Mouse (Mus musculus) CH12.LX (cell line): ENCODE measurements around the gene Tnfrsf14. TPM values are rescaled to one million over a fixed set of nuclear protein-coding genes. Genes with fewer than 3 reads are reported as not detected.

Experiments used
- DNase-seq: peaks from one replicate; pipeline ENCODE4 v3.0.0-alpha.2; 2013; ENCODE audit errors: extremely low read depth
- H3K27ac ChIP-seq: 2 replicates; pipeline ENCODE4 v1.5.1; 2012; ENCODE audit warnings: low read depth, mild to moderate bottlenecking, control low read depth, moderate library complexity; ENCODE audit not compliant: insufficient read depth
- H3K27me3 ChIP-seq: replicated peaks from 2 replicates; pipeline ENCODE3; 2012; ENCODE audit warnings: inconsistent platforms
- H3K36me3 ChIP-seq, 2 experiments: replicated peaks in 1 of 2; 2 replicates each; pipeline versions ENCODE3 to v1.6.1; 2012; ENCODE audit warnings: inconsistent platforms in 1 of 2, low read length in 1 of 2, mild to moderate bottlenecking in 1 of 2, mixed read lengths in 1 of 2, moderate library complexity in 1 of 2; ENCODE audit not compliant: control insufficient read depth in 1 of 2, insufficient read depth in 1 of 2
- H3K4me1 ChIP-seq, 2 experiments: 2 replicates each; pipeline ENCODE4 v1.6.1; 2012; ENCODE audit warnings: inconsistent platforms in 1 of 2, moderate library complexity in 1 of 2; ENCODE audit not compliant: insufficient read depth in 2 of 2, control insufficient read depth in 1 of 2
- H3K4me2 ChIP-seq: 2 replicates; pipeline ENCODE4 v1.6.1; 2012; ENCODE audit warnings: low read depth, mild to moderate bottlenecking, control low read depth; ENCODE audit not compliant: poor library complexity, insufficient read depth, severe bottlenecking
- H3K4me3 ChIP-seq, 3 experiments: fragments of 150-350 bp in 1 of 3; sonication (generic) in 1 of 3; replicated peaks in 1 of 3; 2 replicates each; pipeline versions ENCODE3 to v1.5.1; 2011 to 2012; ENCODE audit warnings: low read depth in 2 of 3, low read length in 2 of 3, mild to moderate bottlenecking in 2 of 3, moderate library complexity in 2 of 3, control low read depth in 1 of 3, improper control_type of control experiment in 1 of 3, inconsistent platforms in 1 of 3, mixed read lengths in 1 of 3; ENCODE audit not compliant: poor library complexity in 1 of 3
- H3K79me2 ChIP-seq: replicated peaks from 2 replicates; pipeline ENCODE4 v1.6.1; 2012; ENCODE audit warnings: mild to moderate bottlenecking, moderate library complexity; ENCODE audit not compliant: control insufficient read depth, poor library complexity, insufficient read depth, severe bottlenecking; ENCODE audit errors: extremely low read depth
- H3K9ac ChIP-seq: 2 replicates; pipeline ENCODE4 v1.6.1; 2012; ENCODE audit warnings: low read depth, mild to moderate bottlenecking, control low read depth, moderate library complexity; ENCODE audit not compliant: insufficient read depth
- H3K9me3 ChIP-seq: replicated peaks from 2 replicates; pipeline ENCODE3; 2012; ENCODE audit warnings: low read length, inconsistent platforms, mixed read lengths
- BHLHE40 ChIP-seq: IDR thresholded peaks from 2 replicates; pipeline ENCODE4 v1.6.1; 2011; ENCODE audit warnings: mild to moderate bottlenecking, low read depth, low read length, improper control_type of control experiment
- CHD1 ChIP-seq: IDR thresholded peaks from 2 replicates; pipeline ENCODE4 v1.6.1; 2012; ENCODE audit warnings: low read depth, low read length, improper control_type of control experiment, inconsistent platforms
- CTCF ChIP-seq, 2 experiments: IDR thresholded peaks in 1 of 2; conservative IDR thresholded peaks in 1 of 2; 2 replicates each; pipeline ENCODE4 v1.5.1; 2011 to 2012; ENCODE audit warnings: low read depth in 2 of 2, low read length in 2 of 2, improper control_type of control experiment in 1 of 2, inconsistent platforms in 1 of 2, mild to moderate bottlenecking in 1 of 2, moderate library complexity in 1 of 2
- ELF1 ChIP-seq: IDR thresholded peaks from 2 replicates; pipeline ENCODE4 v1.6.1; 2014; ENCODE audit warnings: low read depth, mild to moderate bottlenecking, inconsistent platforms, low read length, improper control_type of control experiment
- EP300 ChIP-seq: IDR thresholded peaks from 2 replicates; pipeline ENCODE4 v1.6.1; 2011; ENCODE audit warnings: low read length, improper control_type of control experiment
- ETS1 ChIP-seq: conservative IDR thresholded peaks from 2 replicates; pipeline ENCODE4 v1.6.1; 2012; ENCODE audit warnings: low read depth, mild to moderate bottlenecking, inconsistent platforms, low read length, improper control_type of control experiment, moderate library complexity
- GABPA ChIP-seq: IDR thresholded peaks from 2 replicates; pipeline ENCODE4 v1.6.1; 2012; ENCODE audit warnings: low read depth, low read length, improper control_type of control experiment, inconsistent platforms; ENCODE audit not compliant: insufficient replicate concordance
- MAFK ChIP-seq: IDR thresholded peaks from 2 replicates; pipeline ENCODE4 v1.6.1; 2011; ENCODE audit warnings: low read length, improper control_type of control experiment; ENCODE audit not compliant: insufficient replicate concordance
- MXI1 ChIP-seq: IDR thresholded peaks from 2 replicates; pipeline ENCODE4 v1.6.1; 2011; ENCODE audit warnings: mild to moderate bottlenecking, low read depth, low read length, improper control_type of control experiment
- NELFE ChIP-seq: IDR thresholded peaks from 2 replicates; pipeline ENCODE4 v1.6.1; 2011; ENCODE audit warnings: low read depth, low read length, improper control_type of control experiment
- NRF1 ChIP-seq: IDR thresholded peaks from 2 replicates; pipeline ENCODE4 v1.6.1; 2014; ENCODE audit warnings: low read depth, mild to moderate bottlenecking, inconsistent platforms, low read length, improper control_type of control experiment, moderate library complexity
- PAX5 ChIP-seq: IDR thresholded peaks from 2 replicates; pipeline ENCODE4 v1.6.1; 2012; ENCODE audit warnings: low read length, inconsistent platforms, mixed read lengths
- POLR2AphosphoS2 ChIP-seq: IDR thresholded peaks from 2 replicates; pipeline ENCODE4 v1.6.1; 2011; ENCODE audit warnings: low read depth, low read length, improper control_type of control experiment
- RAD21 ChIP-seq: IDR thresholded peaks from 2 replicates; pipeline ENCODE4 v1.6.1; 2011; ENCODE audit warnings: low read depth, mild to moderate bottlenecking, low read length, improper control_type of control experiment, moderate library complexity
- RCOR1 ChIP-seq: conservative IDR thresholded peaks from 2 replicates; pipeline ENCODE4 v1.6.1; 2012; ENCODE audit warnings: low read depth, mild to moderate bottlenecking, inconsistent platforms, low read length, improper control_type of control experiment
- SMC3 ChIP-seq: IDR thresholded peaks from 2 replicates; pipeline ENCODE4 v1.6.1; 2011; ENCODE audit warnings: low read depth, low read length, improper control_type of control experiment
- TBP ChIP-seq: conservative IDR thresholded peaks from 2 replicates; pipeline ENCODE4 v1.6.1; 2011; ENCODE audit warnings: low read depth, low read length, improper control_type of control experiment
- TCF12 ChIP-seq: IDR thresholded peaks from 2 replicates; pipeline ENCODE4 v1.6.1; 2014; ENCODE audit warnings: low read depth, mild to moderate bottlenecking, inconsistent platforms, low read length, improper control_type of control experiment
- USF1 ChIP-seq: IDR thresholded peaks from 2 replicates; pipeline ENCODE4 v1.6.1; 2014; ENCODE audit warnings: low read depth, mild to moderate bottlenecking, inconsistent platforms, low read length, improper control_type of control experiment
- ZKSCAN1 ChIP-seq: IDR thresholded peaks from 2 replicates; pipeline ENCODE4 v1.6.1; 2012; ENCODE audit warnings: low read depth, inconsistent platforms, low read length, improper control_type of control experiment, borderline replicate concordance
- ZNF384 ChIP-seq: IDR thresholded peaks from 2 replicates; pipeline ENCODE4 v1.6.1; 2012; ENCODE audit warnings: low read depth, low read length, improper control_type of control experiment, inconsistent platforms
- dilution Hi-C: fragments of 300-500 bp; cut with MboI; formaldehyde crosslinking; loops from 2 replicates; pipeline ENCODE4 v1.14.3; 2020; ENCODE audit warnings: low sequenced_read_pairs; ENCODE audit not compliant: extremely low pct_unique_long_range_greater_than_20kb, extremely low pct_ligation_motif_present
- in situ Hi-C: fragments of 300-500 bp; cut with MboI; formaldehyde crosslinking; loops from 3 replicates; pipeline ENCODE4 v1.14.3; 2019; ENCODE audit warnings: low sequenced_read_pairs, low pct_ligation_motif_present, low pct_unique_long_range_greater_than_20kb, mixed read lengths
- polyA plus RNA-seq: library from polyadenylated mRNA; unstranded; fragments of >175 nt; gene quantifications from 2 replicates; pipeline ENCODE4 v1.2.1, GENCODE M21; 2012; ENCODE audit warnings: low read depth; ENCODE audit not compliant: insufficient read length
- total RNA-seq, 2 experiments: library from RNA; depleted of rRNA; stranded (reverse); fragments of 300-350 nt in 1 of 2; fragments of >200 nt in 1 of 2; gene quantifications; 2 replicates each; pipeline ENCODE4 v1.2.3; 2012 to 2014

The Tnfrsf14 gene
- total and polyA plus RNA-seq, 3 experiments, result 20.0 to 109 (median 25.9) TPM

- no peak overlapping the region for H3K9ac ChIP-seq
- no peaks in the 10 kb centered on the region for H3K27me3 ChIP-seq
- peak; percentile 53 for DNase-seq
- no peak overlapping the region for H3K4me2 ChIP-seq
- H3K9me3 ChIP-seq, result peaks cover 6% of the 10 kb centered on the region
- peak overlapping the region in 1 of 3 experiments; percentile 5 for H3K4me3 ChIP-seq
- peaks cover 49 to 52% of the 10 kb centered on the region in 2 experiments for H3K36me3 ChIP-seq
- no peak for TF ChIP-seq CHD1
- TF ChIP-seq MAFK, result no peak
- TF ChIP-seq RAD21, result peak; percentile 7
- peak; percentile 60 to 74 for TF ChIP-seq CTCF (conservative IDR thresholded peaks at IDR 0.05 in 1 of 2, IDR thresholded peaks at IDR 0.05 in 1 of 2; ENCODE audit: low read depth in 2 of 2, low read length in 2 of 2)
- TF ChIP-seq, all 38 proteins: peak for 2
- in situ Hi-C loops, result loop anchor here (25.0 kb wide), 1 partner anchor 788 kb away; the partner anchor contains the start of genes Trp73 and Wrap73
- H3K4me1 ChIP-seq, result peaks cover 22 to 52% of the 10 kb centered on the region in 2 experiments
- H3K27ac ChIP-seq, result no peak overlapping the region
- H3K79me2 ChIP-seq, result peaks cover 25% of the 10 kb centered on the region
- dilution Hi-C loops, result no loop called here
These were observed 3.0 kb downstream of the Tnfrsf14 start for GRCm38 (mm10) chr4:154925413-154925812.

GRCm38 (mm10) chr4:154922931-154923330 is 5.4 kb downstream of the Tnfrsf14 start:
- H3K9ac ChIP-seq, result no peak overlapping the region
- peaks cover 13 to 33% of the 10 kb centered on the region in 2 experiments for H3K4me1 ChIP-seq
- H3K27ac ChIP-seq, result no peak overlapping the region
- no peak for DNase-seq
- H3K4me3 ChIP-seq, result no peak overlapping the region
- no peak overlapping the region for H3K4me2 ChIP-seq
- in situ Hi-C loops (no loop called here), dilution Hi-C loops (no loop called here)
- no peaks in the 10 kb centered on the region for H3K27me3 ChIP-seq
- TF ChIP-seq EP300, result no peak
- TF ChIP-seq NELFE, result no peak
- no peak for TF ChIP-seq ETS1
- TF ChIP-seq CTCF (conservative IDR thresholded peaks at IDR 0.05 in 1 of 2, IDR thresholded peaks at IDR 0.05 in 1 of 2; ENCODE audit: low read depth in 2 of 2, low read length in 2 of 2), result no peak
- no peak for TF ChIP-seq RAD21
- no peak for TF ChIP-seq TBP
- no peak for TF ChIP-seq GABPA
- TF ChIP-seq BHLHE40, result no peak
- TF ChIP-seq PAX5, result no peak
- TF ChIP-seq NRF1, result no peak
- TF ChIP-seq RCOR1, result no peak
- no peak for TF ChIP-seq POLR2AphosphoS2
- TF ChIP-seq MAFK, result no peak
- no peak for TF ChIP-seq USF1
- TF ChIP-seq MXI1, result no peak
- no peak for TF ChIP-seq TCF12
- no peak for TF ChIP-seq ZNF384
- TF ChIP-seq ZKSCAN1, result no peak
- TF ChIP-seq ELF1, result no peak
- no peak for TF ChIP-seq SMC3
- H3K79me2 ChIP-seq, result peaks cover 25% of the 10 kb centered on the region
- peaks cover 57 to 61% of the 10 kb centered on the region in 2 experiments for H3K36me3 ChIP-seq
- peaks cover 12% of the 10 kb centered on the region for H3K9me3 ChIP-seq
